Mouse (Mus musculus): ENCODE results near the gene Rnasel.

DNA sequence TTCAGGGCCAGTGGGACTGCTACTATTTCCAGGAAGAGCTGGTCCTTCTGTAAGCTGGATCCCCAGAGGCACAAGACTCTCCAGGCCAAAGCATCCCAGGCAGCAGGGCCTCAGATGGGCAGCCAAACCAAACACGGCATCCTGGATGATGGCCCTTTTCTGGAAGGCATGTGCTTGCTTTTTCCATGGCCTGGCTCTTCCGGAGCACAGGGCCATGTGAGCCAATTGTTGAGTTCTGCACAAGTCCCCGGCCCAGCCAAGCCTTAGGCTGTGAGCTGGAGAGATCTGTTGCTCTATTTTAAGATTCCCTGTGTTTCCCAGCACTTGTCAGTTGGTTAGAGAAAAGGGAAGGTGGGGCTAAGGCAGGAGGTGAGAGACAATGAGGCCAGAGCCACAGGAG, 18.6 kb upstream of the Rnasel start:
- TF ChIP-seq POLR2A (IDR thresholded peaks at IDR 0.05; ENCODE audit: control insufficient read depth, extremely low read depth, insufficient read depth, low read length, poor library complexity) (no peak), CTCF (IDR thresholded peaks at IDR 0.05; ENCODE audit: borderline replicate concordance, control insufficient read depth, extremely low read depth, insufficient read depth, low read length, poor library complexity) (no peak)
